Mouse (Mus musculus) intestine, embryonic 16.5 days (tissue): ENCODE data around the gene Psg22. TPM values are rescaled to one million over a fixed set of nuclear protein-coding genes. Genes with fewer than 3 reads are reported as not detected.
"Not testable (repeated sequence)": the region's sequence is repeated elsewhere in the genome, so short reads cannot be mapped to it uniquely, and the experiment has no call there.

ENCODE experiments used
- ATAC-seq: fragments of 200-750 bp; cut with Nextera tagmentation; 2 replicates; pipeline ENCODE4 v1.8.0; 2017; ENCODE audit warnings: moderate TSS enrichment, moderate library complexity
- H3K27ac ChIP-seq: fragments of 300-500 bp; sonication (generic); 2 replicates; pipeline ENCODE4 v1.5.1; 2014; ENCODE audit warnings: mild to moderate bottlenecking, low read length
- H3K27me3 ChIP-seq: fragments of 300-500 bp; sonication (generic); replicated peaks from 2 replicates; pipeline ENCODE4 v1.6.1; 2014; ENCODE audit warnings: low read length, control low read depth, mixed read lengths; ENCODE audit not compliant: control insufficient read depth, insufficient read depth
- H3K36me3 ChIP-seq: fragments of 300-500 bp; sonication (generic); 2 replicates; pipeline ENCODE4 v1.6.1; 2014; ENCODE audit warnings: low read length, control low read depth; ENCODE audit not compliant: control insufficient read depth, insufficient read depth
- H3K4me1 ChIP-seq: fragments of 300-500 bp; sonication (generic); 2 replicates; pipeline ENCODE4 v1.6.1; 2014; ENCODE audit warnings: low read length, control low read depth, mixed read lengths; ENCODE audit not compliant: control insufficient read depth, insufficient read depth
- H3K4me2 ChIP-seq: fragments of 300-500 bp; sonication (generic); 2 replicates; pipeline ENCODE4 v1.6.1; 2014; ENCODE audit warnings: low read depth, low read length, control low read depth
- H3K4me3 ChIP-seq: fragments of 300-500 bp; sonication (generic); 2 replicates; pipeline ENCODE4 v1.5.1; 2014; ENCODE audit warnings: mild to moderate bottlenecking, low read length
- H3K9ac ChIP-seq: fragments of 300-500 bp; sonication (generic); 2 replicates; pipeline ENCODE4 v1.6.1; 2014; ENCODE audit warnings: low read depth, low read length
- H3K9me3 ChIP-seq: fragments of 300-500 bp; sonication (generic); 2 replicates; pipeline ENCODE4 v1.6.1; 2016; ENCODE audit warnings: low read length, control low read depth; ENCODE audit not compliant: control insufficient read depth
- WGBS: fragments of 180-500 bp; shearing (Covaris S2); extraction: QIAGEN DNeasy Blood & Tissue Kit; methylation state at CpG from one replicate; pipeline ENCODE4 v1.1.7; 2014; 5-methylcytosine and 5-hydroxymethylcytosine counted together
- polyA plus RNA-seq: library from polyadenylated mRNA; unstranded; fragments of >200 nt; fragmentation: Nextera tagmentation; extraction: Ambion mirVana; gene quantifications from 2 replicates; pipeline ENCODE4 v1.2.1, GENCODE M21; 2015

The Psg22 gene
- not detected in 2 replicates for polyA plus RNA-seq

GRCm38 (mm10) chr7:18717790-18718189, at the start of gene Psg22:
Gene Psg22 (plus strand): TSS chr7:18718090.
- Histone ChIP-seq H3K27ac (no peak within 1 kb of the TSS), H3K27me3 (no peaks in the 10 kb centered on the region), H3K9ac (no peak within 1 kb of the TSS), H3K9me3 (no peaks in the 10 kb centered on the region), H3K36me3 (no peaks in the 10 kb centered on the region), H3K4me2 (no peak within 1 kb of the TSS), H3K4me1 (no peaks in the 10 kb centered on the region), H3K4me3 (no peak within 1 kb of the TSS)
- ATAC-seq: no peak
- 38% methylated on average over 2 of the region's 2 CpGs for WGBS

GRCm38 (mm10) chr7:18679772-18680171, 38.1 kb upstream of the Psg22 start:
- H3K4me1 ChIP-seq: no peaks in the 10 kb centered on the region
- 41% methylated on average over 2 of the region's 2 CpGs for WGBS
- no peaks in the 10 kb centered on the region for H3K27me3 ChIP-seq
- H3K4me3 ChIP-seq: no peak overlapping the region
- no peak overlapping the region for H3K4me2 ChIP-seq
- ATAC-seq: 0 out of 2 replicates have a peak, but pooled peaks have one; percentile 42
- no peaks in the 10 kb centered on the region for H3K9me3 ChIP-seq
- no peak overlapping the region for H3K9ac ChIP-seq
- no peak overlapping the region for H3K27ac ChIP-seq
- no peaks in the 10 kb centered on the region for H3K36me3 ChIP-seq

GRCm38 (mm10) chr7:18685586-18685985, 32.3 kb upstream of the Psg22 start:
- H3K9ac ChIP-seq: no peak overlapping the region
- ATAC-seq: no peak
- H3K4me2 ChIP-seq: no peak overlapping the region
- H3K27ac ChIP-seq: no peak overlapping the region
- H3K4me3 ChIP-seq: no peak overlapping the region
- H3K36me3 ChIP-seq: no peaks in the 10 kb centered on the region
- no peaks in the 10 kb centered on the region for H3K4me1 ChIP-seq
- no peaks in the 10 kb centered on the region for H3K9me3 ChIP-seq
- no peaks in the 10 kb centered on the region for H3K27me3 ChIP-seq

GRCm38 (mm10) chr7:18686085-18686484, 31.8 kb upstream of the Psg22 start, which contains the start of gene Psg20:
Gene Psg20 (minus strand): TSS chr7:18686185.
- Histone ChIP-seq H3K9me3 (no peaks in the 10 kb centered on the region), H3K4me1 (no peaks in the 10 kb centered on the region), H3K4me2 (no peak within 1 kb of the TSS), H3K9ac (no peak within 1 kb of the TSS), H3K27me3 (no peaks in the 10 kb centered on the region), H3K4me3 (no peak within 1 kb of the TSS), H3K27ac (no peak within 1 kb of the TSS), H3K36me3 (no peaks in the 10 kb centered on the region)
- ATAC-seq: no peak
- 69% methylated on average over 2 of the region's 2 CpGs for WGBS

- H3K4me3 ChIP-seq, H3K27ac ChIP-seq, H3K4me1 ChIP-seq, H3K9me3 ChIP-seq, H3K4me2 ChIP-seq, H3K36me3 ChIP-seq, H3K9ac ChIP-seq, H3K27me3 ChIP-seq, ATAC-seq: not testable (repeated sequence)
- 65% methylated on average over 4 of the region's 4 CpGs for WGBS
Measured at GRCm38 (mm10) chr7:18710331-18710730, 7.6 kb upstream of the Psg22 start.

GRCm38 (mm10) chr7:18710846-18711245, 7.0 kb upstream of the Psg22 start:
- ATAC-seq: no peak
- Histone ChIP-seq H3K36me3 (no peaks in the 10 kb centered on the region), H3K9ac (no peak overlapping the region), H3K27me3 (no peaks in the 10 kb centered on the region), H3K27ac (no peak overlapping the region), H3K4me2 (no peak overlapping the region), H3K4me3 (no peak overlapping the region), H3K4me1 (no peaks in the 10 kb centered on the region), H3K9me3 (no peaks in the 10 kb centered on the region)
- 38% methylated on average over 1 of the region's 1 CpGs for WGBS

GRCm38 (mm10) chr7:18715546-18715945, 2.3 kb upstream of the Psg22 start:
- H3K4me3 ChIP-seq: no peak overlapping the region
- no peaks in the 10 kb centered on the region for H3K4me1 ChIP-seq
- ATAC-seq: no peak
- no peak overlapping the region for H3K4me2 ChIP-seq
- 59% methylated on average over 4 of the region's 4 CpGs for whole genome bisulfite sequencing
- H3K27me3 ChIP-seq: no peaks in the 10 kb centered on the region
- H3K27ac ChIP-seq: no peak overlapping the region
- no peak overlapping the region for H3K9ac ChIP-seq
- no peaks in the 10 kb centered on the region for H3K36me3 ChIP-seq
- no peaks in the 10 kb centered on the region for H3K9me3 ChIP-seq

GRCm38 (mm10) chr7:18724001-18724400, 6.1 kb downstream of the Psg22 start:
- no peak overlapping the region for H3K4me3 ChIP-seq
- no peaks in the 10 kb centered on the region for H3K36me3 ChIP-seq
- H3K9ac ChIP-seq: no peak overlapping the region
- no peaks in the 10 kb centered on the region for H3K9me3 ChIP-seq
- no peaks in the 10 kb centered on the region for H3K27me3 ChIP-seq
- no peak overlapping the region for H3K4me2 ChIP-seq
- H3K27ac ChIP-seq: no peak overlapping the region
- no peak for ATAC-seq
- H3K4me1 ChIP-seq: no peaks in the 10 kb centered on the region
- WGBS: 79% methylated on average over 6 of the region's 6 CpGs

- H3K27ac ChIP-seq, H3K4me1 ChIP-seq, H3K9ac ChIP-seq, H3K4me3 ChIP-seq, H3K36me3 ChIP-seq, H3K9me3 ChIP-seq, H3K4me2 ChIP-seq, H3K27me3 ChIP-seq, ATAC-seq: not testable (repeated sequence)
Measured at GRCm38 (mm10) chr7:18725931-18726330, 8.0 kb downstream of the Psg22 start.

- no peaks in the 10 kb centered on the region for H3K36me3 ChIP-seq
- WGBS: 88% methylated on average over 1 of the region's 1 CpGs
- no peaks in the 10 kb centered on the region for H3K4me1 ChIP-seq
- no peak overlapping the region for H3K27ac ChIP-seq
- no peak overlapping the region for H3K4me3 ChIP-seq
- H3K9me3 ChIP-seq: no peaks in the 10 kb centered on the region
- H3K27me3 ChIP-seq: no peaks in the 10 kb centered on the region
- no peak overlapping the region for H3K4me2 ChIP-seq
- H3K9ac ChIP-seq: no peak overlapping the region
- ATAC-seq: no peak
Measured at GRCm38 (mm10) chr7:18728391-18728790, 10.5 kb downstream of the Psg22 start.
